Mouse (Mus musculus) brain, embryonic 14.5 days (tissue): Measurements from ENCODE around the gene Ptpra.

Experiments used
- CTCF ChIP-seq: fragments of 200-500 bp; IDR thresholded peaks from 2 replicates; pipeline ENCODE4 v1.5.1; 2012; ENCODE audit warnings: inconsistent platforms, mild to moderate bottlenecking, moderate library complexity, borderline replicate concordance; ENCODE audit not compliant: insufficient read depth, insufficient read length; ENCODE audit errors: extremely low read depth
- POLR2A ChIP-seq: fragments of 200-500 bp; IDR thresholded peaks from 2 replicates; pipeline ENCODE4 v1.6.1; 2012; ENCODE audit warnings: mild to moderate bottlenecking, inconsistent platforms, borderline replicate concordance; ENCODE audit not compliant: poor library complexity, insufficient read depth, insufficient read length, severe bottlenecking; ENCODE audit errors: extremely low read depth

DNA sequence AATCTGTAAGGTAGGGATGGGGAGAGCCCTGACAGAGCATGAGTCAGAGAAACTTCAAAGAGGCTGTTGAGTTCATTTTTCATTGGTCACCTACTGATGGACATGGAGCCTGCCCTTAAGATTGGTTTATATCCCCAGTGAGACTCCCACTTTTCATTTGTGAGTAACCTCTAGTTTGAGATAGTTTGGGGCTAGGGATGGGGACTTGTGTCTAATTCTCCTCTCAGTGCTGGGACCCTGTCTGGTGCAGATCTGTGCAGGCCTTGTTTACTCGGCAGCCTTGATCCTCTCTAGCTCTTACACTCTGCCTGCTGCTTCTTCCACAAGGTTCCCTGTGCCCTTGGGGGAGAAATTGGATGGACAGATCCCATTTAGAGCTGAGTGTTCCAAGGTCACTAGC is 34.1 kb downstream of the Ptpra start:
- no peak for TF ChIP-seq CTCF
- TF ChIP-seq POLR2A = no peak
